Mouse (Mus musculus): ENCODE data around the gene C730034F03Rik.

DNA sequence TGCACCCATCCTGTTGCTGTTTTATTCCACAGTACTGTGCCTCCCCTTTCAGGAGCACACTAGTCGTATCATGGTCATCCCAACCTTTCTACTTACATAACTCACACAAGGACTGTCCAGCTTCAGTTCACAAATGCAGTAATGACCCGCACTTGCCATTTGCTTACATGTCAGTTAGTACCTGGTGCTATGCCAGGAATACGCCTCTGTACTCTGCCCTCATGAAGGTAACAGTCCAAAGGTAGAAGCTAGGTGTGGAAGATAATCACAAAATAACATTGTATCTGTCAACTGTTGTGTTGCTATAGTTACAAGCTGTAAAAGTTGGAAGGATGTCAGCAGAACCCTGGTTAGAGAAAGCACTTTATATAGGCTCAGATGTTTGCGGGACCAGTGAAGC lies 32.5 kb upstream of the C730034F03Rik start:
- no peak for TF ChIP-seq CTCF (IDR thresholded peaks at IDR 0.05; ENCODE audit: low read depth)
- no peak for TF ChIP-seq EP300 (IDR thresholded peaks at IDR 0.05; ENCODE audit: low read depth)
